Comparison of ENCODE assay signal across 8 mouse cellular contexts in the genomic region with DNA sequence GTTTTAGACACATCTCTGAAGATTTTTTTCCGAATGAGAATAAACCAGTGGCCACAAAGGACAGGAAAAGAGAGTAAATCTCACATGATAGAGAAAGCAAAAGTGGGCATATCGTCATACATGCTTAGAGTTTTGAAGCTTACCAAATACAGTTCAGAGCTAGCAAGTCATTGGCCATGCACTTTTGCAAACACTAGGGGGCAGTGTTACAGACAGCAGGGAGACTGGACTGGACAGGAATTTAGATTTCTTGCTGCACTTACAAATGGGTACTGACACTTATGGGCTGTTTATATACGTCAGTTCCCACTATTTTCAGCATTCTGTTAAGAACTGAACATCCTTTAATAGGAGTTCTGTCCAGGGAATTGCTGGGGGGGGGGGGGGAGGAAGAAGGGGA.
DNase-seq lines count a peak whose midpoint lies in the region; ATAC-seq and TF ChIP-seq lines count a peak whose summit lies in the region.

No protein-coding gene starts in this region.

- H3K4me1 ChIP-seq in heart, embryonic 10.5 days = peaks cover 39% of the 10 kb centered on the region
- no peaks in the 10 kb centered on the region for H3K4me1 ChIP-seq in embryonic facial prominence, embryonic 11.5 days (ENCODE audit: control insufficient read depth, insufficient read depth, low read length)
- H3K4me1 ChIP-seq in lung, postnatal 0 days (ENCODE audit: insufficient read depth, low read depth, low read length) = peaks cover 10% of the 10 kb centered on the region
- H3K4me1 ChIP-seq in stomach, postnatal 0 days (replicated peaks; ENCODE audit: control insufficient read depth, insufficient read depth) = no peaks in the 10 kb centered on the region

- peak; percentile 49 to 73 for DNase-seq in heart, adult 18-20 months
- no peak for DNase-seq in heart, embryonic 10.5 days (ENCODE audit: low spot score)
- peak; percentile 87 for DNase-seq in 3T3-L1 (ENCODE audit: low read depth, low spot score)
- peak; percentile 34 for DNase-seq in adrenal gland, postnatal 25 days
- DNase-seq in embryonic facial prominence, embryonic 11.5 days (ENCODE audit: low spot score) = peak; percentile 78
- DNase-seq in hindlimb bud, embryonic 11.5 days (ENCODE audit: extremely low spot score, low read depth, low spot score) = peak; percentile 35
- DNase-seq in lung, postnatal 0 days (ENCODE audit: low spot score) = peak; percentile 91
- DNase-seq in stomach, postnatal 0 days (ENCODE audit: low spot score) = peak; percentile 47

- ATAC-seq in embryonic facial prominence, embryonic 11.5 days (replicated peaks; ENCODE audit: insufficient number of reproducible peaks, low FRiP score, low TSS enrichment, low read depth) = no peak
- ATAC-seq in lung, postnatal 0 days = peak; percentile 27
- ATAC-seq in stomach, postnatal 0 days (ENCODE audit: low FRiP score, low TSS enrichment) = peak; percentile 71

- H3K36me3 ChIP-seq in heart, embryonic 10.5 days = no peaks in the 10 kb centered on the region
- H3K36me3 ChIP-seq in embryonic facial prominence, embryonic 11.5 days (replicated peaks; ENCODE audit: control insufficient read depth, insufficient read depth, low read depth, low read length) = no peaks in the 10 kb centered on the region
- no peaks in the 10 kb centered on the region for H3K36me3 ChIP-seq in lung, postnatal 0 days (ENCODE audit: insufficient read depth, low read length)
- no peaks in the 10 kb centered on the region for H3K36me3 ChIP-seq in stomach, postnatal 0 days (ENCODE audit: control insufficient read depth, insufficient read depth, low read length)

- peak; percentile 91 for TF ChIP-seq CTCF in lung, postnatal 0 days (IDR thresholded peaks at IDR 0.05)
- TF ChIP-seq CTCF in stomach, postnatal 0 days (IDR thresholded peaks at IDR 0.05; ENCODE audit: low read depth) = peak; percentile 94

- 16% methylated on average over 3 of the region's 3 CpGs for WGBS in heart, embryonic 10.5 days
- WGBS in embryonic facial prominence, embryonic 11.5 days = 20% methylated on average over 3 of the region's 3 CpGs
- WGBS in lung, postnatal 0 days = 6% methylated on average over 3 of the region's 3 CpGs
- 23% methylated on average over 3 of the region's 3 CpGs for WGBS in stomach, postnatal 0 days

- H3K9me3 ChIP-seq in heart, embryonic 10.5 days = no peaks in the 10 kb centered on the region
- H3K9me3 ChIP-seq in embryonic facial prominence, embryonic 11.5 days (replicated peaks; ENCODE audit: control insufficient read depth, low read length) = no peaks in the 10 kb centered on the region
- H3K9me3 ChIP-seq in lung, postnatal 0 days (ENCODE audit: low read length) = no peaks in the 10 kb centered on the region
- no peaks in the 10 kb centered on the region for H3K9me3 ChIP-seq in stomach, postnatal 0 days (ENCODE audit: control insufficient read depth, low read length)

- no peak overlapping the region for H3K27ac ChIP-seq in heart, embryonic 10.5 days
- no peak overlapping the region for H3K27ac ChIP-seq in embryonic facial prominence, embryonic 11.5 days (replicated peaks; ENCODE audit: low read depth, low read length)
- H3K27ac ChIP-seq in lung, postnatal 0 days (ENCODE audit: low read length) = no peak overlapping the region
- H3K27ac ChIP-seq in stomach, postnatal 0 days (replicated peaks) = no peak overlapping the region

- no peak overlapping the region for H3K9ac ChIP-seq in embryonic facial prominence, embryonic 11.5 days (replicated peaks; ENCODE audit: low read length)
- H3K9ac ChIP-seq in lung, postnatal 0 days (replicated peaks; ENCODE audit: low read depth) = no peak overlapping the region
- H3K9ac ChIP-seq in stomach, postnatal 0 days (ENCODE audit: low read length) = no peak overlapping the region

- no peak overlapping the region for H3K4me3 ChIP-seq in heart, embryonic 10.5 days
- H3K4me3 ChIP-seq in embryonic facial prominence, embryonic 11.5 days (ENCODE audit: low read depth, low read length) = no peak overlapping the region
- no peak overlapping the region for H3K4me3 ChIP-seq in lung, postnatal 0 days (ENCODE audit: low read depth, low read length)
- H3K4me3 ChIP-seq in stomach, postnatal 0 days (ENCODE audit: low read depth, low read length) = no peak overlapping the region

- H3K27me3 ChIP-seq in heart, embryonic 10.5 days (ENCODE audit: insufficient read depth, poor library complexity, severe bottlenecking) = no peaks in the 10 kb centered on the region
- no peaks in the 10 kb centered on the region for H3K27me3 ChIP-seq in embryonic facial prominence, embryonic 11.5 days (ENCODE audit: control insufficient read depth, insufficient read depth, low read length)
- no peaks in the 10 kb centered on the region for H3K27me3 ChIP-seq in lung, postnatal 0 days (replicated peaks; ENCODE audit: insufficient read depth, low read length)
- H3K27me3 ChIP-seq in stomach, postnatal 0 days (ENCODE audit: control insufficient read depth, insufficient read depth, low read length) = no peaks in the 10 kb centered on the region

- no peak for TF ChIP-seq EP300 in lung, postnatal 0 days (IDR thresholded peaks at IDR 0.05)
- no peak for TF ChIP-seq EP300 in stomach, postnatal 0 days (optimal IDR thresholded peaks at IDR 0.05)

- no peak overlapping the region for H3K4me2 ChIP-seq in embryonic facial prominence, embryonic 11.5 days (ENCODE audit: low read depth, low read length)
- H3K4me2 ChIP-seq in lung, postnatal 0 days (replicated peaks; ENCODE audit: low read depth, low read length) = no peak overlapping the region
- H3K4me2 ChIP-seq in stomach, postnatal 0 days (replicated peaks; ENCODE audit: low read depth) = no peak overlapping the region
